Mouse (Mus musculus) liver, embryonic 11.5 days (tissue): ENCODE data around the gene H6pd. TPM values are rescaled to one million over a fixed set of nuclear protein-coding genes. Genes with fewer than 3 reads are reported as not detected.

ENCODE experiments used
- ATAC-seq: fragments of 200-750 bp; cut with Nextera tagmentation; replicated peaks from 2 replicates; pipeline ENCODE4 v1.8.0; 2017; ENCODE audit warnings: moderate number of reproducible peaks, mild to moderate bottlenecking, moderate TSS enrichment, moderate library complexity; ENCODE audit not compliant: low FRiP score
- DNase-seq: peaks from one replicate; pipeline ENCODE4 v3.0.0-alpha.2; 2017; ENCODE audit warnings: low spot score
- H3K27ac ChIP-seq: fragments of 300-500 bp; sonication (generic); 2 replicates; pipeline ENCODE4 v1.5.1; 2014; ENCODE audit warnings: mild to moderate bottlenecking, low read depth, low read length, control low read depth
- H3K27me3 ChIP-seq: fragments of 300-500 bp; sonication (generic); replicated peaks from 2 replicates; pipeline ENCODE4 v1.6.1; 2014; ENCODE audit warnings: low read length, mixed read lengths; ENCODE audit not compliant: control insufficient read depth, insufficient read depth
- H3K36me3 ChIP-seq: fragments of 300-500 bp; sonication (generic); 2 replicates; pipeline ENCODE4 v1.6.1; 2014; ENCODE audit warnings: mild to moderate bottlenecking, low read length, moderate library complexity, mixed read lengths; ENCODE audit not compliant: control insufficient read depth, insufficient read depth
- H3K4me1 ChIP-seq: fragments of 300-500 bp; sonication (generic); replicated peaks from 2 replicates; pipeline ENCODE4 v1.6.1; 2014; ENCODE audit warnings: low read length, mixed read lengths; ENCODE audit not compliant: control insufficient read depth, insufficient read depth
- H3K4me2 ChIP-seq: fragments of 300-500 bp; sonication (generic); 2 replicates; pipeline ENCODE4 v1.6.1; 2014; ENCODE audit warnings: mild to moderate bottlenecking, control low read depth, moderate library complexity
- H3K4me3 ChIP-seq: fragments of 300-500 bp; sonication (generic); 2 replicates; pipeline ENCODE4 v1.5.1; 2014; ENCODE audit warnings: low read depth, low read length, control low read depth
- H3K9ac ChIP-seq: fragments of 300-500 bp; sonication (generic); 2 replicates; pipeline ENCODE4 v1.6.1; 2014; ENCODE audit warnings: low read depth, low read length, control low read depth
- H3K9me3 ChIP-seq: fragments of 300-500 bp; sonication (generic); 2 replicates; pipeline ENCODE4 v1.6.1; 2016; ENCODE audit warnings: low read length, inconsistent platforms, mixed read lengths; ENCODE audit not compliant: control insufficient read depth
- WGBS: fragments of 180-500 bp; shearing (Covaris S2); extraction: QIAGEN DNeasy Blood & Tissue Kit; methylation state at CpG from one replicate; pipeline ENCODE4 v1.1.7; 2014; 5-methylcytosine and 5-hydroxymethylcytosine counted together
- polyA plus RNA-seq: library from polyadenylated mRNA; unstranded; fragments of >200 nt; fragmentation: Nextera tagmentation; extraction: Ambion mirVana; gene quantifications from 2 replicates; pipeline ENCODE4 v1.2.1, GENCODE M21; 2014

H6pd gene
- polyA plus RNA-seq, 1 experiment from 2014 or later, result 9.8 TPM

DNA sequence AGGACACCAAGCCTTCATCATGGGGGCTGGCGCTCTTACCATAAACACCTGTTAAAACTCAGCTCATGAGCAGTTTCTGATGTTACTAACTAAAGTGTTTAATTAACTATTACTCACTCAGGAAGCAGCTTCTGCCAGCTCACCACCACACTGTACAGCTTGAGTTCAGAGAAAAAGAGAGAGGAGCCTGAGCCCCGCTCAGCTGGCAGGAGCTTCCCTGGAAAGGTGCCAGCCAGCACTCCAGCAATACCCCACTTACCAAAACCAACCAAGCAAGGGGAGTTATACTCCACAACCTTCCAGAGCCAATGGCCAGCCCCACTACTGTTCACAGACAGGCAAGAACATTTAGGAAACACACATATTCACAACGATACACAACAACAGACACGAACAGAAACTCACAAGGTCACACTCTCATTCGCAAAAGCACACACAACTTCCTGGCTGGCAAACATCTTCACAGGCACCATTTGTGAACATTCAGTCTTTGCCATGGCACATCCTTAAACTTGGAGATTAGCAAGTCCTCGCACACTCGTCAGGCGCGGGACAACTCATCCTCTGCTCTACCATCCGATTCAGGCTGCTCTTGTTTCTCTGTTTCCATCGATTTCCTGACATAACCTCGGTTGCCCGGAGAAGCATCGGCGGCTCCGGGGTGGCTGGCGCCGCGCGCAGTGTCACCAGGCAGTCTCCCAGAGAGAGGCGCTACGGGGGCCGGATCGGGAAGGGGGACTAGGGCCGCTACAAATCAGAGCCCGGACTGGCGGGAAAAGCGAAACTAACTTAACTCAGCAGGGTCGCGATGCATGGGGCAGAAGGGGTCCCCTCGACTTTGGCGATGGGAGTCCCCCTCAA, 55.0 kb downstream of the H6pd start:
- WGBS, result 8% methylated on average over 32 of the region's 32 CpGs
- Histone ChIP-seq H3K4me1 (peaks cover 14% of the 10 kb centered on the region; the same call in 1 of the 2 replicates), H3K27me3 (peaks cover 81% of the 10 kb centered on the region), H3K9ac (peak overlapping the region; percentile 28; the same call in 1 of the 2 replicates), H3K4me3 (peak overlapping the region; percentile 60), H3K9me3 (no peaks in the 10 kb centered on the region), H3K4me2 (peak overlapping the region; percentile 94), H3K36me3 (no peaks in the 10 kb centered on the region), H3K27ac (no peak overlapping the region)
- no peak for ATAC-seq
- peak; percentile 57 for DNase-seq

DNA sequence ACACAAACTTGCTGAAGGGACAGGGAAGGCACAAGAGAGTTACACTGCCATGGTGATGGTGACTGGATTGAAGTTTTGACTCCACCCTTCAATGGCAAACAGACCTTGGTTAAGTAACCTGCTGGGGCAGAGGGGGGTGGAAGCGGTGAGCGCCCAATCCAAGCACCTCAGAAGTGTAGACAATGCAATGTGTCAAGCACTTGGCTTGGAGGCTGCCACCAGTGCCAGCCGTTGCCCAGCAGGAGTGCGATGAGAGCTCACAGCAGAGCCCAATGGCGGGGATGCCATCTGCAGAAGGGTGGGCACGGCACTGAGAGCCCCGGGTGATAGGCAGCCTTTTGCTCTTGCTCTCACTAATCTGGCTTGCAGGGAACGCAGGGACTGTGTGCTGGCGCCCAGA, 56.6 kb downstream of the H6pd start:
- peaks cover 74% of the 10 kb centered on the region for H3K27me3 ChIP-seq
- no peak overlapping the region for H3K27ac ChIP-seq
- H3K4me3 ChIP-seq, result no peak overlapping the region
- H3K9ac ChIP-seq, result no peak overlapping the region
- DNase-seq (no peak), ATAC-seq (no peak)
- H3K4me2 ChIP-seq, result no peak overlapping the region
- H3K4me1 ChIP-seq, result peaks cover 14% of the 10 kb centered on the region; the same call in 1 of the 2 replicates
- H3K36me3 ChIP-seq, result no peaks in the 10 kb centered on the region
- 81% methylated on average over 9 of the region's 9 CpGs for WGBS
- H3K9me3 ChIP-seq, result no peaks in the 10 kb centered on the region

DNA sequence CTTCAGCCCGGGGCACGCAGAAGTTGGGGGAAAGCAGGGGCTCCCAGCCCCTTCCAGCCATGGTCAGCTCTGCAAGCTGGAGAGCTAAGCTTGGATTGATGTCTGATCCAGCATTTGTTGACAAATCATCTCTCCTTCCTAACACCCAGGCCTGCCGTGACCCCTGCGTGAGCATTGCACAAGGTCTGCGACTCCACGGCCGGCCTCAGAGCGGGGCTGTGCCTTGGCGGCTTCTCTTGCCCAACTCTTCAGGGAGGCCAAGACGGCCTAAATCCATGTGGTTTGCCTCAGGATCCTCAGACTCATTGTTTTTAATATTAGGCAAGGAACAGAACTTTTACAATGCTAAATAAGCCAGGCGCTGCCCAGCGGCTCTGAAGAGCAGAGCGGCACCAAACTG, 57.6 kb downstream of the H6pd start:
- Histone ChIP-seq H3K27me3 (peaks cover 64% of the 10 kb centered on the region), H3K4me2 (no peak overlapping the region), H3K4me3 (no peak overlapping the region), H3K9me3 (no peaks in the 10 kb centered on the region), H3K4me1 (peaks cover 14% of the 10 kb centered on the region; the same call in 1 of the 2 replicates), H3K36me3 (no peaks in the 10 kb centered on the region), H3K9ac (no peak overlapping the region), H3K27ac (no peak overlapping the region)
- 80% methylated on average over 13 of the region's 13 CpGs for WGBS
- DNase-seq (no peak), ATAC-seq (no peak)

DNA sequence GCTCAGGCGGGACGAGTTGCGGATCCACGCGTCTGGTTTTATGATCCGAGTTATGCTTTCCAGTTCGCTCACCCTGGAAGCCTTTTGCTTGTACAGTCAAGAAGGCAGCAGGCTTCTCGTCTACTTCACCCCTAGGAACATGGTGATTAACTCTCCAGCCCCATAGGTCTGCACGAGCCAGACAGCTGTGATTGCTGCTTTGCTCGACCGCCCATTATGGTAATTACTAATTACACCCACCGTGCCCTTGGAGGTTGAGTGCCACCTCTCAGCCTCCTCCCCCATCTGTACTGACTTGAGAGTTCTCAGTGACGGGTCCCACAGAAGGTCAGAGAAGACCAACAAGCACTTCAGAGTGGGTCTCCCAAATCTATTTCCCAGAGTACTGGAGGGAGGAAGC, 59.1 kb downstream of the H6pd start:
- 85% methylated on average over 13 of the region's 13 CpGs for WGBS
- H3K9me3 ChIP-seq, result no peaks in the 10 kb centered on the region
- H3K4me1 ChIP-seq, result peaks cover 11% of the 10 kb centered on the region
- H3K27me3 ChIP-seq, result peaks cover 56% of the 10 kb centered on the region
- H3K9ac ChIP-seq, result no peak overlapping the region
- DNase-seq, result no peak
- no peak for ATAC-seq
- H3K27ac ChIP-seq, result no peak overlapping the region
- H3K4me3 ChIP-seq, result no peak overlapping the region
- no peak overlapping the region for H3K4me2 ChIP-seq
- no peaks in the 10 kb centered on the region for H3K36me3 ChIP-seq

DNA sequence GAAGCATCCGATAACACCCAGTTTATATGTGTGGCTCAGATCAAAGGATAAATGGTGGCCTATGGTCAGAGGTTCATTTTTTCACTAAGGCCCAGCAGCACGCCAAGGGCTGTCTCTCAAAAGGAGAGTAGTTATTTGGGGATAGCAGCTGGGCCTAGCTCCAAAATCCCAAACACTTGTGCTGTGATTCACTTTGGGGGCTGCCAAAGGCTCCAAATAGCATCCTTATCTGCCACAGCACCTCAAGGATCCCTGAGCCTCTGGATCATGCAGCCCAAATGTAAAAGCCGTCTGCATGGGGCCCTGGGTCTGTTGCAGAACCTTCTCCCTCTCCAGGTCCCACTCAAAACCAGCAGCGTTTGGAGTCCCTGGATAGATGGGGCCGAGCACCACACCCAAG, 60.7 kb downstream of the H6pd start:
- H3K4me3 ChIP-seq, result no peak overlapping the region
- no peak overlapping the region for H3K9ac ChIP-seq
- ATAC-seq (no peak), DNase-seq (no peak)
- H3K4me2 ChIP-seq, result no peak overlapping the region
- H3K36me3 ChIP-seq, result no peaks in the 10 kb centered on the region
- H3K27me3 ChIP-seq, result peaks cover 42% of the 10 kb centered on the region
- WGBS, result 75% methylated on average over 5 of the region's 5 CpGs
- H3K4me1 ChIP-seq, result peaks cover 4% of the 10 kb centered on the region
- no peak overlapping the region for H3K27ac ChIP-seq
- no peaks in the 10 kb centered on the region for H3K9me3 ChIP-seq

DNA sequence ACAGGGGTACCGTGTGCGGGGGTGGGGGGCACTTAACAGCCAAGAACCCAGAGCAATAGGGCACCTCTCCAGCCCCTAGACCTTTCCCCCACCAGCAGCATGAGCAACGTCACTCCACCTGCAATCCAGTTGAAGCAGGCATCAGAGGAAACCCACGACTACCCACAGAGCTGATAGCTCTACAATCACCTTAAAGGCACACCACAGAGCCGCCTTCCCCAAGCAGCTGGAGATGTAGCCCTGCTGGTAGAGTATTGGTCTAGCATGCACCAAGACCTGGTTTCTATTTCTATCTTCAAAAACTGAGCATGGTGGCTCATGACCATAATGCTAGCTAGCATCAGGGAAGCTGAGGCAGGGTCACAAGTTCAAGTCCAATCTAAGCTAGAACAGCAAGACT, 61.4 kb downstream of the H6pd start:
- WGBS, result 67% methylated on average over 5 of the region's 5 CpGs
- peaks cover 4% of the 10 kb centered on the region for H3K4me1 ChIP-seq
- H3K4me2 ChIP-seq, result no peak overlapping the region
- no peak overlapping the region for H3K27ac ChIP-seq
- no peak for DNase-seq
- no peaks in the 10 kb centered on the region for H3K36me3 ChIP-seq
- H3K9me3 ChIP-seq, result no peaks in the 10 kb centered on the region
- ATAC-seq, result no peak
- peaks cover 36% of the 10 kb centered on the region for H3K27me3 ChIP-seq
- no peak overlapping the region for H3K4me3 ChIP-seq
- no peak overlapping the region for H3K9ac ChIP-seq

DNA sequence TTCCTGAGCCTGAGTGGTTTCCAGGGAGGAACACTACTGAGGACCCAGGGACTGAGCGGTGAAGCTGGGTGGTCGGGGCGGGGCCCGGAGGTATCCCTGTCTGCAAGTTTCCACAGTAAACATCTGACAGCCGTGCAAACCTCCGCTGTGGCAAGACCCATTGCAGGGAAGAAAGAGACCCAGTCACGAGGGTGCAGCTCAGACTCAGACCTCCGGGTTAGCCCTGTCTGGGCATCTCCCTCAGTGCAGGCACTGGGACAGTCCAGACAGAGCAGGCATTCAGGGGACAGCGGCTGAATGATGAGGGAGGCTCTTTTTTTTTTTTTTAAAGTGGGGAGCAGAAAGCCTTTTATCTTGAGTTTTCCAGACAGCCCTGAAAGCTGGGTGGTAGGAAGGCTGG, 63.6 kb downstream of the H6pd start:
- no peak for ATAC-seq
- Histone ChIP-seq H3K9me3 (no peaks in the 10 kb centered on the region), H3K27ac (no peak overlapping the region; the same call in 1 of the 2 replicates), H3K4me2 (no peak overlapping the region), H3K4me3 (no peak overlapping the region), H3K36me3 (no peaks in the 10 kb centered on the region), H3K4me1 (peaks cover 4% of the 10 kb centered on the region), H3K27me3 (peaks cover 28% of the 10 kb centered on the region), H3K9ac (no peak overlapping the region)
- no peak for DNase-seq
- WGBS, result 52% methylated on average over 9 of the region's 9 CpGs

DNA sequence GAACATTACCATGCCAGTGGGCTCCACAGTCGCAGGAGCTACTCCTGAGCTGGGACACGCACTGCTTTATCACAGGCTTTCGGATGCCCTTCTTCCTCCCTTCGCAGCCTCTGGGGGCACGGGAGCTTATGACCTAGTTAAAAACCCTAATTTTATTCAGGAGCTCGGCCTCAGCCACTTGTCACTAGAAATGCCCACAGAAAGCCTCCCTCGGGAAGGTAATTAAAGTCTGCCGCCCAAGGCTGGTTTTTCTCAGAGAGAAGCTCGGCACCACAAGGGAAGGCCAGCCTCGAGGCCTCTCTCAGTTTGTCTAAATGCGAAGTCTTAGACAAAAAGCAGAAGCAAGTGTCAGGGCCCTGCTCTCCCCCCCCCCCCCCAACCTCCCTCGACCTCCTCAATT, 64.6 kb downstream of the H6pd start:
- DNase-seq, result no peak
- peaks cover 5% of the 10 kb centered on the region for H3K4me1 ChIP-seq

More for the DNA sequence above, 64.6 kb downstream of the H6pd start:
- H3K4me2 ChIP-seq, result no peak overlapping the region
- H3K36me3 ChIP-seq, result no peaks in the 10 kb centered on the region
- H3K9me3 ChIP-seq, result no peaks in the 10 kb centered on the region
- peaks cover 24% of the 10 kb centered on the region for H3K27me3 ChIP-seq
- H3K4me3 ChIP-seq, result no peak overlapping the region
- ATAC-seq, result no peak
- 45% methylated on average over 12 of the region's 12 CpGs for WGBS
- H3K9ac ChIP-seq, result no peak overlapping the region
- no peak overlapping the region for H3K27ac ChIP-seq
